Mouse (Mus musculus): ENCODE results near the gene Dync1li1. TPM values are rescaled to one million over a fixed set of nuclear protein-coding genes. Genes with fewer than 3 reads are reported as not detected.

The Dync1li1 gene
- polyA plus RNA-seq, 1 experiment from 2014 or later = 45.4 TPM

- Histone ChIP-seq H3K36me3 (ENCODE audit: insufficient read depth, low read length) (peaks cover 25% of the 10 kb centered on the region; the same call in 1 of the 2 replicates), H3K27ac (peak overlapping the region; percentile 58), H3K4me2 (ENCODE audit: low read length) (peak overlapping the region; percentile 61), H3K9me3 (replicated peaks; ENCODE audit: low read length) (no peaks in the 10 kb centered on the region), H3K27me3 (ENCODE audit: insufficient read depth, low read length) (no peaks in the 10 kb centered on the region), H3K4me3 (replicated peaks; ENCODE audit: low read depth, low read length) (peak overlapping the region; percentile 46), H3K9ac (ENCODE audit: low read depth, low read length) (peak overlapping the region; percentile 50), H3K4me1 (replicated peaks; ENCODE audit: insufficient read depth, low read length) (no peaks in the 10 kb centered on the region)
- DNase-seq (ENCODE audit: low spot score) = peak; percentile 96
- peak; percentile 99 for TF ChIP-seq CTCF (IDR thresholded peaks at IDR 0.05; ENCODE audit: low read depth)
- 6% methylated on average over 36 of the region's 36 CpGs for WGBS
- ATAC-seq (replicated peaks; ENCODE audit: low FRiP score, low read depth) = peak; percentile 88
Observed at GRCm38 (mm10) chr9:114752863-114753484, 64.4 kb downstream of the Dync1li1 start.

GRCm38 (mm10) chr9:114758272-114758671 is 69.7 kb downstream of the Dync1li1 start:
- Histone ChIP-seq H3K27ac (no peak overlapping the region), H3K27me3 (ENCODE audit: insufficient read depth, low read length) (no peaks in the 10 kb centered on the region), H3K4me2 (ENCODE audit: low read length) (no peak overlapping the region), H3K36me3 (ENCODE audit: insufficient read depth, low read length) (peaks cover 26% of the 10 kb centered on the region; the same call in 1 of the 2 replicates), H3K4me3 (replicated peaks; ENCODE audit: low read depth, low read length) (no peak overlapping the region), H3K4me1 (replicated peaks; ENCODE audit: insufficient read depth, low read length) (no peaks in the 10 kb centered on the region), H3K9me3 (replicated peaks; ENCODE audit: low read length) (no peaks in the 10 kb centered on the region), H3K9ac (ENCODE audit: low read depth, low read length) (no peak overlapping the region)
- TF ChIP-seq CTCF (IDR thresholded peaks at IDR 0.05; ENCODE audit: low read depth) = no peak
- ATAC-seq (replicated peaks; ENCODE audit: low FRiP score, low read depth) = no peak
- 61% methylated on average over 7 of the region's 7 CpGs for WGBS
- no peak for DNase-seq (ENCODE audit: low spot score)

GRCm38 (mm10) chr9:114758801-114759200 is 70.2 kb downstream of the Dync1li1 start:
- WGBS = 84% methylated on average over 5 of the region's 5 CpGs
- Histone ChIP-seq H3K9me3 (replicated peaks; ENCODE audit: low read length) (no peaks in the 10 kb centered on the region), H3K36me3 (ENCODE audit: insufficient read depth, low read length) (peaks cover 26% of the 10 kb centered on the region; the same call in 1 of the 2 replicates), H3K4me1 (replicated peaks; ENCODE audit: insufficient read depth, low read length) (no peaks in the 10 kb centered on the region), H3K27ac (no peak overlapping the region), H3K4me3 (replicated peaks; ENCODE audit: low read depth, low read length) (no peak overlapping the region), H3K4me2 (ENCODE audit: low read length) (no peak overlapping the region), H3K27me3 (ENCODE audit: insufficient read depth, low read length) (no peaks in the 10 kb centered on the region), H3K9ac (ENCODE audit: low read depth, low read length) (no peak overlapping the region)
- DNase-seq (ENCODE audit: low spot score) (no peak), ATAC-seq (replicated peaks; ENCODE audit: low FRiP score, low read depth) (no peak)
- TF ChIP-seq CTCF (IDR thresholded peaks at IDR 0.05; ENCODE audit: low read depth) = no peak

- H3K36me3 ChIP-seq (ENCODE audit: insufficient read depth, low read length) = peaks cover 26% of the 10 kb centered on the region; the same call in 1 of the 2 replicates
- DNase-seq (ENCODE audit: low spot score) (no peak), ATAC-seq (replicated peaks; ENCODE audit: low FRiP score, low read depth) (no peak)
- TF ChIP-seq CTCF (IDR thresholded peaks at IDR 0.05; ENCODE audit: low read depth) = no peak
- no peak overlapping the region for H3K9ac ChIP-seq (ENCODE audit: low read depth, low read length)
- 87% methylated on average over 4 of the region's 4 CpGs for WGBS
- H3K27ac ChIP-seq = no peak overlapping the region
- H3K27me3 ChIP-seq (ENCODE audit: insufficient read depth, low read length) = no peaks in the 10 kb centered on the region
- H3K4me2 ChIP-seq (ENCODE audit: low read length) = no peak overlapping the region
- H3K9me3 ChIP-seq (replicated peaks; ENCODE audit: low read length) = no peaks in the 10 kb centered on the region
- H3K4me3 ChIP-seq (replicated peaks; ENCODE audit: low read depth, low read length) = no peak overlapping the region
- H3K4me1 ChIP-seq (replicated peaks; ENCODE audit: insufficient read depth, low read length) = no peaks in the 10 kb centered on the region
Observed at GRCm38 (mm10) chr9:114759886-114760285, 71.3 kb downstream of the Dync1li1 start.

- Histone ChIP-seq H3K4me1 (replicated peaks; ENCODE audit: insufficient read depth, low read length) (no peaks in the 10 kb centered on the region), H3K27me3 (ENCODE audit: insufficient read depth, low read length) (no peaks in the 10 kb centered on the region), H3K4me2 (ENCODE audit: low read length) (no peak overlapping the region), H3K36me3 (ENCODE audit: insufficient read depth, low read length) (peaks cover 24% of the 10 kb centered on the region; the same call in 1 of the 2 replicates), H3K9ac (ENCODE audit: low read depth, low read length) (no peak overlapping the region), H3K9me3 (replicated peaks; ENCODE audit: low read length) (no peaks in the 10 kb centered on the region), H3K4me3 (replicated peaks; ENCODE audit: low read depth, low read length) (no peak overlapping the region), H3K27ac (no peak overlapping the region)
- WGBS = 81% methylated on average over 5 of the region's 5 CpGs
- no peak for TF ChIP-seq CTCF (IDR thresholded peaks at IDR 0.05; ENCODE audit: low read depth)
- ATAC-seq (replicated peaks; ENCODE audit: low FRiP score, low read depth) (no peak), DNase-seq (ENCODE audit: low spot score) (no peak)
Observed at GRCm38 (mm10) chr9:114760353-114760752, 71.8 kb downstream of the Dync1li1 start.

- Histone ChIP-seq H3K27ac (no peak overlapping the region), H3K4me2 (ENCODE audit: low read length) (no peak overlapping the region), H3K9me3 (replicated peaks; ENCODE audit: low read length) (no peaks in the 10 kb centered on the region), H3K27me3 (ENCODE audit: insufficient read depth, low read length) (no peaks in the 10 kb centered on the region), H3K36me3 (ENCODE audit: insufficient read depth, low read length) (peaks cover 18% of the 10 kb centered on the region; the same call in 1 of the 2 replicates), H3K4me3 (replicated peaks; ENCODE audit: low read depth, low read length) (no peak overlapping the region), H3K4me1 (replicated peaks; ENCODE audit: insufficient read depth, low read length) (no peaks in the 10 kb centered on the region), H3K9ac (ENCODE audit: low read depth, low read length) (no peak overlapping the region)
- ATAC-seq (replicated peaks; ENCODE audit: low FRiP score, low read depth) (no peak), DNase-seq (ENCODE audit: low spot score) (no peak)
- TF ChIP-seq CTCF (IDR thresholded peaks at IDR 0.05; ENCODE audit: low read depth) = no peak
- WGBS = 62% methylated on average over 11 of the region's 11 CpGs
Observed at GRCm38 (mm10) chr9:114761848-114762247, 73.3 kb downstream of the Dync1li1 start.
